Mouse (Mus musculus) megakaryocyte, embryonic 14.5 days (primary cell): Measurements from ENCODE around the gene Krt81.

ENCODE experiments used
- FLI1 ChIP-seq: IDR thresholded peaks from 2 replicates; pipeline ENCODE4 v1.6.1; 2012; ENCODE audit warnings: low read length, inconsistent platforms, mixed read lengths
- GATA1 ChIP-seq: IDR thresholded peaks from 3 replicates; pipeline ENCODE4 v1.6.1; 2012; ENCODE audit warnings: mixed read lengths, low read length, inconsistent platforms, borderline replicate concordance

- TF ChIP-seq GATA1 (no peak), FLI1 (no peak)
These were observed 8.3 kb downstream of the Krt81 start for GRCm38 (mm10) chr15:101455292-101455691.
